Mouse (Mus musculus) 416B (cell line): Measurements from ENCODE around the gene Shkbp1.

Experiments used
- DNase-seq: peaks from one replicate; pipeline ENCODE4 v3.0.0; 2011; ENCODE audit warnings: low read depth

Shkbp1 gene

DNA sequence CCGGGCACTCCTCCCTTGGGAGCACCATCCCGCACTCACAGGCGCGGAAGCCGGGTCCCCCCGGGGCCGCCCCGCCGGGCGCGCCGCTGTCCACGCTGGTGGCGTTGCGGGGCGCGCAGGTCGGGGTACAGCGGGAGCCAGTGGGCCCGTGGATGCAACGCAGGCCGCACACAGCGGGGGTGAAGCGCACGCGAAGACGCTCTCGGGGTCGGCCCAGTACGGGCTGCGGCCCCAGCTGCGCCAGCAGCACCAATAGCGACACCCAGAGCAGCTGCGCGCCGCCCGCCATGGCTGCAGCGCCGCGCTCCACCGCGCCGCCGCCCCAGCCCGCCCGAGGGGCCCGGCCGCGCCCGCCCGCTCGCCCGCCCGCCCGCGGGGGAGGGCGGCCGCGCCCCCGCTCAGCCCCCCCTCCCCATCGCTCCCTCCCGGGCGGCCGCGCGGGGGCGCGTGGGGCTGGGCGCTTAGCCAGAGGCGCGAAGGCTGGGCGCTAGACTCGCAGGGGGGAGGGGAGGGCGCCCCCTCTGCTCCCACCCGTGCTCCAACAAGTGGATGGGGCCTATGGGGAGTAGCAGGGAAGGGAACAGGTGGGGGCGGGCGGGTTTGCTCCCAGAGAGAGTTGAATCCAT, 22.4 kb downstream of the Shkbp1 start:
- DNase-seq: no peak

DNA sequence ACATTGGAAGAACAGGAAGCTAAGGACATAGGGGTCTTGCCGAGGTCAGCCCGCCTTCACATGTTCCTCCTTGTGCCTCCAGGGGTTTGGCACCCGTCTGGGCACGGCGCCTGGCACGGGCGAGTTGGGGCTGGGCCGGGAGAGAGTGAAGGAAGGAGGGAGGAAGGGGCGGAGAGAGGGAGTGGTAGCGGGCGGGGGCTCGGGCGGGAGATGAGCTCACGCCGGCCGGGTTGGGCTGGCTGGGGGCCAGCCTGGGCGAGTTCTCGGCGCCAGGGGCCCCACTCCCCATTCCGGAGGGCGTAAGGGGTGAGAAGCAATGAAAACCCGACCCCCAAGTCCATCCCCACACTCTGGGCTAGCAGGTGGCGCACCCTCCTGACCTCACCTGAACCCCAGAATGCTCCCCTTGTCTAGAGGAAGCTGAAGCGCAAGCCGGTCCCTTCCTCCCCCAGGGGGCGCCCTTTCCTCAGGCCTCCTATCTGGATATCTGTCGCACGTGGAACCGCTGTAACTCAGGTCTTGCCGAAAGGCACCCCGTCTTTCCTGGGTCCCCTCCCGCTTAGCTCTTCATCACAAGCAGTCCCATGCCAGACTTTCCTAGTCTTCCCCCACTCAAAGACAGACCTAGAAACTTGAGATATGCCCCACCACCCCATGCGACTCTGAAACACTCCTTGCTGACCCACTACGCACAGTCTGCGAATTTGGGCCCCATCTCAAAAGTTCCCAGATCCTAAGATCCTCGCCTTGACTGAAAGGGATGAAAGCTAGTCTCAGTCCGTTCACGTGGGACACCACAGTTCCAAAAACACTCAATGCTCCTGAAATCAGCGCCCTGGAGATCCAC, 23.2 kb downstream of the Shkbp1 start:
- DNase-seq: peak; percentile 93

DNA sequence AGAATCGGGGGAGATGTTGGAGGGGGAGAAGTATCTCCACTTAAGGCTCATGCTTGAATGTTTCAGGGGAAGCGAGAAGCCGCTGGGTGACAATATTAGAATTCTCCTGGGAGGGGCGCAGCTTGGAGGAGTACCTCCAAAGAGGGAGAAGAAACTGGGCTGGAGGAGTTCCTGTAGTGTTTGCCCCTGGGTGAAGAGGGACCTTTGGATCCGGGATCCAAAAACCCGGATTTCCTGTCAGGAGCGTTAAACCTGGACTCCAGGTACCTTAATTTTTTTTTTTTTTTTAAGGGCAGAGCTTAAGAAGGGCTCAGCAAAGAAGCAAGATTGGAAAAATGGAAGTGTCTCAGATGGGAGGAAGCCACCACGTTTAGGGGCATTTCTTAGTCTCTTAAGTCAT, 24.0 kb downstream of the Shkbp1 start:
- peak; percentile 69 for DNase-seq

DNA sequence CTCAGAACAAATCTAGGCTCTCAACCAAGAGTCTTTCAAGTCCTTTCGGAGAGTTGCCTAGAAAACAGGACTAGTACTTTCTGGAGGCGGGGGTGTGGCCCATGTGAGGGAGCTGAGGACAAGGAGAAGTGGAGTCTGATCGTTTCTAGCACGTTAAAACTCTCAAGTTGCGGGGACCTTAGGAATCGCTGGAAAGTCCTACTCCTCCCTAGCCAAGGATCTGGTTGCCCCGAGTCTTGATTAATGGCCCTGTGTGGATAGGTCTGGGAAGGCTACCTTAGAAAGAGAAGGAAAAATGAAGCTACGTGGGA, 24.3 kb downstream of the Shkbp1 start:
- no peak for DNase-seq

DNA sequence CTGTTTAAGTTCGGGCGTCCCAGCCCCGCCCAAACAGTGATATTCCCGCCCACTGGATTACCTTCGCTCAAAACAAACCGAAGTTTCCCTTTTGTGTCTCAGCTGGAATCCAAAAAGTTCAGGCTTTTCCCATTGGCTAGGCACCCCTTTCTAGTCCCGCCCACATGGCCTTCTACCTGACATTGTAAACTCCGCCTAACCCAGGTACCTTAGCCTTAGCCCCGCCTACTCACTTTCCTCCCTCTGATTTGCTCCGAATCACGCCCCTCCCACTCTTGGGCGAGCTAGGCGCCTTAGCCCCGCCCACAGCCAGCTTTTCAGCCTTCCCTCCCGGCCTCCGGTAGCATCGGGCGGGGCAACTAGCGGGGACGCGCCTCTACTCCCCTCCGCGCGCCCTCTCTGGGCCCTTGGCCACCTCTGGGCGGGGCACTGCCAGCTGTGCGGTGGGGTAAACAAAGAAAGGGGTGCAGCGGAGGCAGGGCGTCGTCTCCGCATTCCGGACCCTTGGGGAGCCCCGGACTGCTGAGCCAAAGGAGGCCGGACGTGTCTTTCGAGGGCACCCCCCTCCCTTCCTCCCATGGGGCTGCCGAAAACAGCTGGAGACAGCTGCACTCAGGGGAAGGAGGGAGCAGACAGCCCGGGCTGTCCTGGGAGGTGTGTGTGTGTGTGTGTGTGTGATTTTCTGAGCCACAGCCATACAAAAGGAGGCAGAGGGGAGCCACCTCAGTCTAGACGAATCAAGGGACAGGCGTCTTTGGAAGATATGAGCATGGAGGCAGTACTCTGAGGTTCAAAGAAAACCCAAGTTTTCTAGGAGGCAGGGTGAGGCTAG, 24.9 kb downstream of the Shkbp1 start:
- peak; percentile 98 for DNase-seq

DNA sequence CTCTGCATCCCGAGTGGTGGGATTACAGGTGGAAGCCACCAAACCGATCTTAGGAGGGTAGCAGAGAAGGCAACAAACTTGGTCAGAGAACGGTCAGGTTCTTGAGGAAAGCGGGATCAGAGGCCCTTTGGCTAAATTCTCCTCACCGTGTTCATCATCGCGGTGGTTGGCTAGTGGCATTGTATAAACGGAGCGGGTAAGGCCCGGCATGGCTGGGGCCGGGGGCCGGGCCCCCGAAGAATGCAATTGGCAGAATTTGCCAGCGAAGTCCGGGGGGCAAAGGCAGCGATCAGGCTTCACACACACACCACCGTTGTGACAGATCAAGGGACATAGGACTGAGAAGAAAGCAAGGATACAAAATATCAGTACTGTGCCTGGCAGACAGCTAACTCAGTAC, 25.8 kb downstream of the Shkbp1 start:
- peak; percentile 53 for DNase-seq

DNA sequence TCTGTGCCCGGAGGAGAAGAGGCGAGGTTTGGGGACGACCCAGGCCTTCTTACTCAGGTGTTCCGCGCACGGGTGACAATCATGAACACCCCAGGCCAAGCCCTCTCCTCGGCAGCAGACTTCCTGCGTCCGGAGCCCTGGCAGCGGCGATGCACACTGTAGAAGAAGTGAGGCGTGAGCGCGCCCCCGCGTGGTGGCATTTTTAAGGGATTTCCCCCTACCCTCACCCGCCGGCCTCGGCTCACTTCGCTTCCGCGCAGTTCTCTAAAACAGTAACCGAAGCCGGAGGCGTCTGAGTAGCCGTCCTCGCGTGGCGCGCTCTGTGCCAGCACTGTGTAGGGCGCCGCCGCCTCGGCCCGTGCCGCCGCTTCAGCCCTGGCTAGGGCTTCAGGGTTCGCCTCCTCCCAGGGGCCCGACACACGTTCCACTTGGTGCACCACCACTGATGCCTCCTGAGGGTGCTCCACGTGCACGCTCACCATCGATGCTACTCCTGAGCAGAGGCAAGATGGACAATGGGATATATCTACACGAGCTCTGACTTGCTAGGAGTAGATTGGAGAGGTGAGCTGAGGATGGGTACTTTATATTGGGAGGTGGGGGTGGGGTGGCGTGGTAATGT, 26.4 kb downstream of the Shkbp1 start:
- DNase-seq: peak; percentile 89

DNA sequence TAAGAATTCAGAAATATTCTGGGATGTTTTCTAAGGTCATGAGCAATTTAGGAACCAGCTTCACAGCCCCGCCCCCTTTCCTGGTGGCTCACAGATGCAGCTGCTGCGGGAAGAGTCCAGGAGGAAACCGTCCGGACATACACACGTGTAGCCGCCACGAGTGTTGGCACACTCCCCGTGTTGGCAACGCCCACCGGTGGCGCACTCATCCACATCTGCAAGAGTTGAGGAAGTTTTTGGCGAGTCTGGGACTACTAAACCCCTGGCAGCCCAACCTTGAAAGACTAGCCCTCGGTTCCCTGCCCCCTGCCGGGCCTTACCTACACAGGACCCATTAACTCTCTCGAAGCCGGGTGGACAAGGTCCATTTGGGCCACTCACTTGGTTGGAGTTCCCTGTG, 27.2 kb downstream of the Shkbp1 start:
- peak; percentile 31 for DNase-seq

DNA sequence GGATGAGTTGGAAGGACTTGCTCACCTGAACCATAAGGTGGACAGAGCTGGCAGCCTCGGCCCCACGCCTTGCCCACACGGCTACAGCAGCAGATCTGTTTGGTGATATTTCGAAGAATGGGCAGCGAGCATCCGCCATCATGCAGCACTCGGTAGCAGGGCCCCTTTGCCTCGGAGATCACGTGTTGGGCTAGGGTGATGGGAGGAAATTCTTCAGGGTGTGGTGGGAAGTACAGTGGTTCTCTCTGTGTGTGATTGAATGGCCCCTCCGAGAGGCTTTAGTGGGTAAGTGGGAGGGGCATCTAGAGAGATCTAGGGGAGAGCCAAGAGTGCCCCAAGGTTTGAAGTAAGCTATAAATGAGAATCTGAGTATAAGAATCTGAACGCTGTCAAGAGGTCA, 27.7 kb downstream of the Shkbp1 start:
- no peak for DNase-seq

DNA sequence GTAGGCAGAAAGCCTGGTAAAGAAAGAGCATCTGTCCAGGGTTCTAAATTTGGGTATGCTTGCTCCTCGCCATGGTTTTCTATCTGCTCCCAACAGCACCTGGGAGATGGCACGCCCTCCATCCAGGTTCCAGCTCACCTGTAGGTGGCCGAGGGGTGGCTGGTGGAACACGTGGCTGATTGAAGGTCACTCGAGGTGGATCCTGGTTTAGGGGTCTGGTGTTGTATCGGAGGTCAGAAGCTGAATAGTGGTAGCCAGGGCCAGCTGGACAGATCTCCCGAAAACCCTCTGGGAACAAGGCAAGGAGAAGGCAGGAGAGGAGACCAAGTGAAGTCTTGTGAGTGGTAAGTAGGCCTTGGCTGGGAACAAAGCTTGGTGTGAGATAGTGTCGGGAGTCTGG, 28.3 kb downstream of the Shkbp1 start:
- DNase-seq: no peak

DNA sequence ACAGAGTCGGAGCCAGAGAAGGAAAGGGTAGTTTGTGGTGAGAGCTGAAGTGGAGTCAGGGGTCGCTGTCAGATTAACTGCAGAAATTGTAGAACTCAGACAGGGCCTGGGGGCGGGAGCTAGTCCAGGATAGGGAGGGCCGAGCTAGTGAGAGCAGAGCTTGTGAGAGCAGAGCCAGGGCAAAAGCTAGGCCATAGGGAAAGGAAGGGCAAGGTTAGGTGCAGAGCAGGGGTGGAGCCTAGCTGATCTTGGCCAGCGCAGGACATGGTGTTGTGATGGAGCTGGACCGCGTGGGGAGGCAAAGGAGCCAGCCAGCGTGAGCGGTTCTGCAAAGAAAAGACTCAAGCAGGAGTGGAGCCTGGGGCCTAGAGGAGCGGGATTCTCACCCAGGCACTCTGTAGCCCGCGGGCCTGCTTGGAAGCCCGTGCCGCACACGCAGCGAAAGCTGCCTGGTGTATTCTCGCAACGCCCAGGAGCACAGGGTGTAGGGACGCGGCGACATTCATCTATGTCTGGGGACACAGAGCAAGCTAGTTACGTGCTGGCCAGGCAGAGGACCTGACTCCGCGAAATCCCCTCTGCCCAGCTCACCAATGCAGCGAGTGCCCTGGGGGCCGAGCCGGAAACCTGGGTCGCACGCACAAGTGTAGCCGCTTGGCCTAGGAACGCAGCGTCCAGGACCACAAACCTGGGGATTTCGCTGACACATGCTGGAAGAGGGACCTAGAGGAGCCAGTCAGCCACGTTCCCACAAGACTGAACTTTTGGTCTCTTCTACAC, 29.5 kb downstream of the Shkbp1 start:
- no peak for DNase-seq

DNA sequence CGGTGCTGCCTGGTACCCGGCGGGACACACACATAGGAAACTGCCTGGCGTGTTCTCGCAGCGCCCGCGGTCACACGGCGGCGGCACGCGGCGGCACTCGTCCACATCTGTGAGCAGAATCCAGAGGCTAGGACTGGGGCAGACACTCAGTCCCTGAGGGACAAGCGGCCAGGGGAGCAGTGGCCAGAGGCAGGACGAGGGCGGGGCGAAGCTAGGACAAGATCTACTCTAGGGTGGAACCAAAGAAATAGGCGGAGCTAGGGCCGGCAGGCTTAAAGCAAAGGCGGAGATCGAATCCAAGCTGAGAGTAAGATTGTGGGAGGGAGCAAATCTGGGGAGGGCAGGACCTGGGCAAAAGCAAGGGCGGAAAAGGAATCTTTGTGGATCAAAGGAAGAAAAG, 30.1 kb downstream of the Shkbp1 start:
- no peak for DNase-seq

DNA sequence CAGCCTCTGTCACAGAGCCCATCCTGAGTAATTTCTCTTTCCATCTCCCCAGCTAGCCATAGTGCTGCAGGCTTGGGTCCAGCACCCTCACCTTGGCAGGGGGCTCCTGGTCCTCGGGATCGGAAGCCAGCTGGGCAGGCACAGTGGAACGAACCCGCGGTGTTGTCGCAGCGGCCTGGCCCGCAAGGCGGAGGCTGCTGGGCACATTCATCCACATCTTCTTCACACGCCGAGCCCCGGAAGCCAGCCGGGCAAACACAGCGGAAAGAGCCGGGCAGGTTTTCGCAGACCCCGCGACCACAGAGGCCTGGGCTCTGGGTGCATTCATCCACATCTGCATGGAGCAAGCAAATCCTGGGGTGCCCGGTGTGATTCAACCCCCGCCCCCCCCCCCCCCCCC, 30.9 kb downstream of the Shkbp1 start:
- no peak for DNase-seq

DNA sequence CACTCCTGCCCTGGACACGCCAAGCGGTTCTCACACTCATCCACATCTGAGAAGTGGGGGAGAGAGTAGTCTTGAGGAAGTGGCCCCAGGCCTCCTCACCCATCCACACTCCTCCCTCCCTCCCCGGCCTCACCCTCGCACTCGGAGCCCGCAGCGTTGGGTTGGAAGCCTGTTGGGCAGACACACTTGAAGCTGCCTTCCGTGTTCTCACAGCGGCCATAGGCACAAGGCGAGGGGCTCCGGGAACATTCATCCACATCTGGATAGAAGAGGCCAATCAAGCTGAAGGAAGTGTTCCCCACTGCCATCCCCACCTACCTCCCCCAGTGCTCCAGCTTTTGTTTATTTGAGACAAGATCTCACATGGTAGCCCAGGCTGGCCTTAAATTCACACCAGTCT, 31.7 kb downstream of the Shkbp1 start:
- DNase-seq: no peak

DNA sequence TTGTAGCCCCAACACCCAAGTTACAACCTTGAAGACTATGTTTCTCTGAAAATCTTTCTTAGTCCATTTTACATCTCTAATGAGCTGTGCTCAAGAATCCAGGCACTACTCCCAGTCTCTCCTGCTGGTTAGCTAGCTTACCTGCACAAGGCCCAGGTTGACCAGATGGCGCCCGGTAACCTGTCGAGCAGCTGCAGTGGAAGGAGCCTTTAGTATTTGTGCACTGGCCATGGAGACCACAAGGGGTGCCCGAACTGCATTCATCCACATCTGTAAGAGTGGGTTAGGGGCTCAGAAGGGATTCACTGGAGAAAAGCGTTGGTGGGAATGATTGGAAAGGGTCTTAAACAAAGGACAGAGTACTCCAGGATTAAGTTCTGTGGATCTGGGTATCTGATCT, 32.8 kb downstream of the Shkbp1 start:
- DNase-seq: no peak

DNA sequence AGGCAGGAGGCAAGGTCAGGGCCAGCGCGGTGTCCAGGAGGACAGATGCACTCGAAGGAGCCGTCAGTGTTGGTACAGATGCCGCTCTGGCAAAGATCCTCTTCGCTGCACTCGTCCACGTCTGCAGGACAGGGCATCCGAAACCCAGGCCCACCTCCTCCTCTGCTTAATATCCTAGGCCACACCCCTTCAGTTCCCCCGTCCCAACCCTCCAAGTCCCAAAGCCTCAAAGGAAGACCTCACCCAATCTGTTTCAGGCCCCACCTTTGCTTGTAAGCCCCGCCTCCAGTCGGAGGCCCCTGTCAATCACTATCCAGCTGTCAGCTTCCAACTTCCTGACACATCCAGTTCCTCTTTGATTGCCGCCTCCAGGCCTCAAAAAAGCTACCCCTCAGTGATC, 33.5 kb downstream of the Shkbp1 start:
- DNase-seq: no peak

DNA sequence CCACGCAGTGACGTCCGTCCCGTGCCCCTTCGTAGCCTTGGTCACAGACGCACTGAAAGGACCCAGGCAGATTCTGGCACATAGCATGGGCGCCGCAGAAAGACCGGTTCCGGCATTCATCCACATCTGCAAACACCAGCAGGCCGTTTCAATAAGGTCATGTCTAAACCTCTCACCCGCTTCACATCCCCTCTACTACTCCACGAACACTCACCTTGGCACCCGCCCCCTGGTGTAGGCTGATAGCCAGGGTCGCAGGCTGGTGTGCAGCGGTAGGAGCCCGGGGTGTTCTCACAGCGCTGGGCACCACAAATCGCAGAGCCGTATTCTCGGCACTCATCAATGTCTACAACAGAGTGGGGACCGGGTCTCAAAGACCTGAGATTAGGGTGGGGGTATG, 36.4 kb downstream of the Shkbp1 start:
- no peak for DNase-seq

DNA sequence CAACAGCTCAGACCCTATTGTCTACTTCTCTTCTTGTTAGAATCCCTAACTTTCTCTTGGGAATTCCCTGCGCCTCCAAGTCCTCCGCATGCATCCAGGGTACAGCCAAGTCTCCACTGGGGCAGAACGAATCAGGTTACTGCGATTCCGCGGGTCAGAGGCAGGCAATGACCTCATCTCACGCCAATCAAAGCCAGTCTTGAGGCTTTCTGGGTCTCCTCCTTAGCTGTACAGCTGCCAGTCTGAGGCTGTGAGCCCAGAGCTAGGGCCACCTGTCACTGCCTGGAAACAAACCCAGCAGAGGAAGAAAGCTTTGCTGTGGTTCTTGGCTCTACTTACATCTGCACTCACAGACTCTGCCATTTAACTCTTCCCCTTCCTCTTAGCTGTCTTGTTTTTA, 39.9 kb downstream of the Shkbp1 start:
- no peak for DNase-seq

DNA sequence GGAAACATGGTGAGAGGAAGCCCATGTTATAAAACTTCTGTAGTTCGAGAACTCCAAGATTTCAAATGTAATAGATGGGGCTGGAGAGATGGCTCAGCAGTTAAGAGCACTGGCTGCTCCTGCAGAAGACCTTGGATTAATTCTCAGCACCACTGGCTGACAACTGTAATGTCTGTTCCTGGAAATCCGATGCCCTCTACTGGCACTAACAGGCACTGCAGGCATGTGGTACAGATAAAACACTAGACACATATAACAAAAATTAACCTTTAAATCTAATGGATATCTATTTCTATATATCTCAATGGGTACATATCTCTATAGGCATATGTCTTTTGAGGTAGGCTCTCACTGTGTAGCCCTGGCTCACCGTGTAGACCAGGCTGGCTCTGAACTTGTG, 41.4 kb downstream of the Shkbp1 start:
- no peak for DNase-seq

DNA sequence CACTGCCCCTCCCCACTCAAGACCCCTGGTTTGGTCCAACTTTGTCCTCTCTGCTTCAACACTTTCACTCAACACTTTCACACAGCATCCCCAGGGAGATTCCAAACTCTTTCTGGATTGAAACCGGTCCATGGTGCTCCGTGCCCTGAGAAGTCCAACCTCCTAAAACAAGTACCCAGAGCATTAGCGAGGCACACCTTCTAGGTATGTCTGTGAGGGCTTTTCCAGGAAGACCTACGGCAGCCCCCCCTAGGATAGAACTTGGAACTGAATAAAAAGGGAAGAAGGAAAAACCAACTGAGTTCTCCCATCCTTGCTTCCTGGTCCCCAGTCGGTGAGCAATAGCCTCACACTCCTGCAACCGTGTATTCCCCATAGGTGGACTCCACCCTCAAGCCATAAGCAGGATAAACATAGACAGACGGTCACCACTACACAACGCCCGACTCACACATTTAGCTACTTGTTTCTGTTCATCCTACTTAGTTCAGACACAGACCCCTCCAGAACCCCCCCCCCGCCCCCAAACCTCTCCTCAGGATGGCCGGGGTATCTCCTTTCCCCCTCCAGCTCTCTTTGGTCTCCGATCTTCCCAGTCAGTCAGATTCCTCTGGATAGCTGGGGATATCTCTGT, 44.1 kb downstream of the Shkbp1 start:
- no peak for DNase-seq

DNA sequence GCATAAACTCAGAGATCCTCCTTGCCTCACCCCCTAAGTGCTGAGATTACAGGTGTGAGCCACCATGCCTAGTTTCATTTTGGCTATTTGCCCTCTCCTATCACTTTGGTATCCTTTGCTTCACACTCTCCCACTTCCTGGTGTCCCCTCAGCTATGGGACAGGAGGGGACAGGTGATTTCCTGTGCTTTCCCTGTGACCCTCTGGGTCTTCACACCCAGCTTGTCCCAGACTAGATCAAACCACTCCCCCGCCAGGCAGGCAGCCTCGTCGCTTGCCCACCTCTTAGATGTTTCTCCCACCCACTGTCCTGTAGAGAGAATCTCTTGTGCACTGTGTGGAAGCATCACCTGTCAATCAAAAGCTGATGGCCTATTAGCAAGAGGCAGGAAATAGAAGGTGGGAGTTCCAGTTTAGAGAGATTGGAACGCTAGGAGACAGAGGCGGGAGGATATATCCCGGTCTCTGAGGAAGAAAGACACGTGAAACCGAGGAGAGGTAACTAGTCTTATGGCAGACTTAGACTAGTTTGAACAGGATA, 44.8 kb downstream of the Shkbp1 start:
- no peak for DNase-seq
